Mouse (Mus musculus): Measurements from ENCODE around the gene Zc3h12c.

GRCm38 (mm10) chr9:52105423-52105822, 62.9 kb downstream of the Zc3h12c start:
- TF ChIP-seq CTCF (IDR thresholded peaks at IDR 0.05; ENCODE audit: borderline replicate concordance, insufficient read depth, low read depth, low read length) (no peak), POLR2A (IDR thresholded peaks at IDR 0.05; ENCODE audit: borderline replicate concordance, insufficient read depth, low read length) (no peak)

Measured in cerebellum, adult 2 months (tissue).